Mouse (Mus musculus) liver, embryonic 11.5 days (tissue): ENCODE data around the gene Usp4. TPM values are rescaled to one million over a fixed set of nuclear protein-coding genes. Genes with fewer than 3 reads are reported as not detected.

Source experiments
- ATAC-seq: fragments of 200-750 bp; cut with Nextera tagmentation; replicated peaks from 2 replicates; pipeline ENCODE4 v1.8.0; 2017; ENCODE audit warnings: moderate number of reproducible peaks, mild to moderate bottlenecking, moderate TSS enrichment, moderate library complexity; ENCODE audit not compliant: low FRiP score
- DNase-seq: peaks from one replicate; pipeline ENCODE4 v3.0.0-alpha.2; 2017; ENCODE audit warnings: low spot score
- H3K27ac ChIP-seq: fragments of 300-500 bp; sonication (generic); 2 replicates; pipeline ENCODE4 v1.5.1; 2014; ENCODE audit warnings: mild to moderate bottlenecking, low read depth, low read length, control low read depth
- H3K27me3 ChIP-seq: fragments of 300-500 bp; sonication (generic); replicated peaks from 2 replicates; pipeline ENCODE4 v1.6.1; 2014; ENCODE audit warnings: low read length, mixed read lengths; ENCODE audit not compliant: control insufficient read depth, insufficient read depth
- H3K36me3 ChIP-seq: fragments of 300-500 bp; sonication (generic); 2 replicates; pipeline ENCODE4 v1.6.1; 2014; ENCODE audit warnings: mild to moderate bottlenecking, low read length, moderate library complexity, mixed read lengths; ENCODE audit not compliant: control insufficient read depth, insufficient read depth
- H3K4me1 ChIP-seq: fragments of 300-500 bp; sonication (generic); replicated peaks from 2 replicates; pipeline ENCODE4 v1.6.1; 2014; ENCODE audit warnings: low read length, mixed read lengths; ENCODE audit not compliant: control insufficient read depth, insufficient read depth
- H3K4me2 ChIP-seq: fragments of 300-500 bp; sonication (generic); 2 replicates; pipeline ENCODE4 v1.6.1; 2014; ENCODE audit warnings: mild to moderate bottlenecking, control low read depth, moderate library complexity
- H3K4me3 ChIP-seq: fragments of 300-500 bp; sonication (generic); 2 replicates; pipeline ENCODE4 v1.5.1; 2014; ENCODE audit warnings: low read depth, low read length, control low read depth
- H3K9ac ChIP-seq: fragments of 300-500 bp; sonication (generic); 2 replicates; pipeline ENCODE4 v1.6.1; 2014; ENCODE audit warnings: low read depth, low read length, control low read depth
- H3K9me3 ChIP-seq: fragments of 300-500 bp; sonication (generic); 2 replicates; pipeline ENCODE4 v1.6.1; 2016; ENCODE audit warnings: low read length, inconsistent platforms, mixed read lengths; ENCODE audit not compliant: control insufficient read depth
- WGBS: fragments of 180-500 bp; shearing (Covaris S2); extraction: QIAGEN DNeasy Blood & Tissue Kit; methylation state at CpG from one replicate; pipeline ENCODE4 v1.1.7; 2014; 5-methylcytosine and 5-hydroxymethylcytosine counted together
- polyA plus RNA-seq: library from polyadenylated mRNA; unstranded; fragments of >200 nt; fragmentation: Nextera tagmentation; extraction: Ambion mirVana; gene quantifications from 2 replicates; pipeline ENCODE4 v1.2.1, GENCODE M21; 2014

Usp4 gene
- polyA plus RNA-seq, 1 experiment from 2014 or later: 114 TPM

- Histone ChIP-seq H3K27ac (no peak overlapping the region), H3K4me2 (no peak overlapping the region), H3K36me3 (peaks cover 56% of the 10 kb centered on the region), H3K27me3 (no peaks in the 10 kb centered on the region), H3K4me1 (no peaks in the 10 kb centered on the region), H3K9me3 (no peaks in the 10 kb centered on the region), H3K4me3 (no peak overlapping the region), H3K9ac (no peak overlapping the region)
- 92% methylated on average over 4 of the region's 4 CpGs for WGBS
- ATAC-seq: no peak
- DNase-seq: no peak
These were observed 39.2 kb downstream of the Usp4 start for GRCm38 (mm10) chr9:108386816-108387215.

GRCm38 (mm10) chr9:108388601-108389000 lies 40.9 kb downstream of the Usp4 start:
- H3K36me3 ChIP-seq: peaks cover 63% of the 10 kb centered on the region
- ATAC-seq: no peak

GRCm38 (mm10) chr9:108389220-108389619 lies 41.6 kb downstream of the Usp4 start:
- Histone ChIP-seq H3K9me3 (no peaks in the 10 kb centered on the region), H3K27me3 (no peaks in the 10 kb centered on the region), H3K27ac (no peak overlapping the region), H3K4me3 (no peak overlapping the region), H3K4me1 (no peaks in the 10 kb centered on the region), H3K9ac (no peak overlapping the region), H3K36me3 (peaks cover 66% of the 10 kb centered on the region), H3K4me2 (no peak overlapping the region)
- 84% methylated on average over 6 of the region's 6 CpGs for WGBS
- no peak for DNase-seq
- ATAC-seq: no peak

More at GRCm38 (mm10) chr9:108388601-108389000, 40.9 kb downstream of the Usp4 start:
- Histone ChIP-seq H3K27ac (no peak overlapping the region), H3K9me3 (no peaks in the 10 kb centered on the region), H3K4me1 (no peaks in the 10 kb centered on the region), H3K9ac (no peak overlapping the region), H3K4me3 (no peak overlapping the region), H3K27me3 (no peaks in the 10 kb centered on the region), H3K4me2 (no peak overlapping the region)
- 92% methylated on average over 10 of the region's 10 CpGs for WGBS
- DNase-seq: no peak

- Histone ChIP-seq H3K27me3 (no peaks in the 10 kb centered on the region), H3K36me3 (peaks cover 47% of the 10 kb centered on the region)
These were observed 45.0 kb downstream of the Usp4 start, which contains the start of gene 1700102P08Rik for GRCm38 (mm10) chr9:108392676-108393075. Gene 1700102P08Rik, plus strand, starts transcription at chr9:108392805.

GRCm38 (mm10) chr9:108394191-108394590 lies 46.5 kb downstream of the Usp4 start:
- Histone ChIP-seq H3K36me3 (peaks cover 33% of the 10 kb centered on the region), H3K9me3 (no peaks in the 10 kb centered on the region), H3K4me2 (no peak overlapping the region), H3K27ac (no peak overlapping the region), H3K4me1 (no peaks in the 10 kb centered on the region), H3K4me3 (no peak overlapping the region), H3K27me3 (no peaks in the 10 kb centered on the region), H3K9ac (no peak overlapping the region)
- no peak for DNase-seq
- 91% methylated on average over 6 of the region's 6 CpGs for WGBS
- no peak for ATAC-seq

More at GRCm38 (mm10) chr9:108392676-108393075, 45.0 kb downstream of the Usp4 start, which contains the start of gene 1700102P08Rik:
- 80% methylated on average over 18 of the region's 18 CpGs for WGBS
- no peak for ATAC-seq
- Histone ChIP-seq H3K4me3 (no peak within 1 kb of the TSS), H3K27ac (no peak within 1 kb of the TSS), H3K9me3 (no peaks in the 10 kb centered on the region), H3K9ac (no peak within 1 kb of the TSS), H3K4me2 (no peak within 1 kb of the TSS), H3K4me1 (no peaks in the 10 kb centered on the region)
- no peak for DNase-seq

- Histone ChIP-seq H3K4me3 (no peak overlapping the region), H3K4me2 (no peak overlapping the region), H3K27me3 (no peaks in the 10 kb centered on the region), H3K36me3 (peaks cover 26% of the 10 kb centered on the region), H3K9me3 (no peaks in the 10 kb centered on the region), H3K4me1 (no peaks in the 10 kb centered on the region), H3K27ac (no peak overlapping the region), H3K9ac (no peak overlapping the region)
- 82% methylated on average over 1 of the region's 1 CpGs for WGBS
- ATAC-seq (no peak), DNase-seq (no peak)
These were observed 47.8 kb downstream of the Usp4 start for GRCm38 (mm10) chr9:108395427-108395826.

GRCm38 (mm10) chr9:108398324-108398723 lies 50.7 kb downstream of the Usp4 start:
- no peak for DNase-seq
- 86% methylated on average over 3 of the region's 3 CpGs for WGBS
- peaks cover 7% of the 10 kb centered on the region for H3K36me3 ChIP-seq
- no peaks in the 10 kb centered on the region for H3K27me3 ChIP-seq
- H3K4me2 ChIP-seq: no peak overlapping the region
- H3K27ac ChIP-seq: no peak overlapping the region
- no peak overlapping the region for H3K4me3 ChIP-seq
- H3K4me1 ChIP-seq: no peaks in the 10 kb centered on the region
- no peak overlapping the region for H3K9ac ChIP-seq
- no peaks in the 10 kb centered on the region for H3K9me3 ChIP-seq
- ATAC-seq: no peak

GRCm38 (mm10) chr9:108401186-108401960 lies 53.7 kb downstream of the Usp4 start:
- Histone ChIP-seq H3K9ac (no peak overlapping the region), H3K36me3 (no peaks in the 10 kb centered on the region), H3K4me3 (no peak overlapping the region), H3K9me3 (no peaks in the 10 kb centered on the region), H3K4me2 (no peak overlapping the region), H3K27ac (no peak overlapping the region), H3K4me1 (peaks cover 6% of the 10 kb centered on the region), H3K27me3 (no peaks in the 10 kb centered on the region)
- DNase-seq (no peak), ATAC-seq (no peak)
- WGBS: 78% methylated on average over 7 of the region's 7 CpGs

- Histone ChIP-seq H3K27me3 (no peaks in the 10 kb centered on the region), H3K36me3 (no peaks in the 10 kb centered on the region), H3K4me1 (peaks cover 6% of the 10 kb centered on the region), H3K4me2 (no peak overlapping the region), H3K27ac (no peak overlapping the region), H3K9ac (no peak overlapping the region), H3K9me3 (no peaks in the 10 kb centered on the region), H3K4me3 (no peak overlapping the region)
- WGBS: 88% methylated on average over 4 of the region's 4 CpGs
- DNase-seq (no peak), ATAC-seq (no peak)
These were observed 55.4 kb downstream of the Usp4 start for GRCm38 (mm10) chr9:108403081-108403480.
